18 mouse cellular contexts compared by ENCODE assay signal in genomic region chr11:116008411-116008810, GRCm38 (mm10). TPM values are rescaled to one million over a fixed set of nuclear protein-coding genes. Genes with fewer than 3 reads are reported as not detected.
"Had no signal": no experiment of that assay in that cellular context is flagged by ENCODE, and none has a peak within 500 bp of the region (broad histone marks: within the 10 kb centered on the region; RNA-seq: fewer than 3 reads in every experiment).

No protein-coding gene starts in this region.

- ATAC-seq: lung, postnatal 0 days; midbrain, embryonic 13.5 days; midbrain, embryonic 15.5 days had no signal

- H3K4me2 ChIP-seq: lung, embryonic 15.5 days; midbrain, embryonic 11.5 days; midbrain, embryonic 13.5 days; midbrain, embryonic 15.5 days; neural tube, embryonic 12.5 days had no signal

- H3K27me3 ChIP-seq: lung, embryonic 15.5 days; megakaryocyte, embryonic 14.5 days; midbrain, embryonic 15.5 days had no signal

- H3K36me3 ChIP-seq: midbrain, embryonic 15.5 days had no signal

- H3K27ac ChIP-seq: lung, embryonic 15.5 days; macrophage; midbrain, embryonic 13.5 days; midbrain, embryonic 15.5 days; neural tube, embryonic 12.5 days had no signal

- DNase-seq: lung, adult 2 months; lung, postnatal 14 days; lung, postnatal 36 days; right cerebral cortex, postnatal 25 days; right cerebral cortex, postnatal 4 days; spleen, adult 18-20 months; thymus, adult 18-20 months; thymus, postnatal 14 days; thymus, postnatal 36 days had no signal

- H3K9me3 ChIP-seq: lung, embryonic 15.5 days; megakaryocyte, embryonic 14.5 days; midbrain, embryonic 13.5 days; midbrain, embryonic 15.5 days; neural tube, embryonic 12.5 days had no signal

- H3K9ac ChIP-seq: lung, embryonic 15.5 days; midbrain, embryonic 13.5 days; midbrain, embryonic 15.5 days; neural tube, embryonic 12.5 days had no signal

- H3K4me3 ChIP-seq: lung, embryonic 15.5 days; megakaryocyte, embryonic 14.5 days; midbrain, embryonic 13.5 days; midbrain, embryonic 15.5 days; neural tube, embryonic 12.5 days had no signal

RNA-seq across cellular contexts. Expression of gene Itgb4, which starts 33.9 kb away (rescaled TPM):
- total RNA-seq: monocyte, adult 5-6 weeks had no signal
- polyA plus RNA-seq: macrophage had no signal
